Mouse (Mus musculus): ENCODE measurements around the gene Gm19965.

Gene Gm19965

GRCm38 (mm10) chr1:116802683-116803082, at the start of gene Gm19965:
TSS of gene Gm19965 (plus strand) at chr1:116802983.
- no peak for DNase-seq (ENCODE audit: low read depth, low spot score)

DNA sequence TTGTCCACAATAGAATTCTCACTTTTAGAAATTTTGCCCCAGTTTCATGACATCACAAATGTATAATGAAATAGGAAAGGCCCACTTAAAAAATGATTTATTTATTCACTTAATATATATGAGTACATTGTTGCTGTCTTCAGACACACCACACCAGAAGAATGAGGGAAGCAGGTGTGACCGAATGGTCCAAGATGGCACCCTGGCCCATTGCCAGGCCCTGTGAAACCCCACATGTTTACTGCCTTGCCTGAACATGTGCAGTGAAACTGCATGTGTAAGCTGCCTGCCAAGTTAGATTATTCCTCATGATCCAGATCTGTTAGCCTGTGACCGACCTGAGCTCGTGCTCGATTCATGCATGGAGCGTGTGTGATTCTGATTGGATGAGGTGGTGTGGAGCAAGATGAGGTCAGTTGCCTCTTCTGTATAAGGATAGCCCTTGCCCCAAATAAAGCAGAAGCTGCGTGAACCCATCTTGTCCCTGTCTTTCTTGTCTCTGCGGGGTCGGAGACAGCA, 20.3 kb upstream of the Gm19965 start:
- DNase-seq (ENCODE audit: low read depth, low spot score): no peak
